8 mouse cellular contexts compared by ENCODE assay signal in genomic region chr7:19560491-19561260, GRCm38 (mm10). TPM values are rescaled to one million over a fixed set of nuclear protein-coding genes. Genes with fewer than 3 reads are reported as not detected.
DNase-seq lines count a peak whose midpoint lies in the region; ATAC-seq and TF ChIP-seq lines count a peak whose summit lies in the region.

No protein-coding gene starts in this region.

- TF ChIP-seq POLR2A in cortical plate, adult 2 months (IDR thresholded peaks at IDR 0.05; ENCODE audit: extremely low read depth, insufficient read depth, low read length): no peak

- H3K9ac ChIP-seq in kidney, embryonic 14.5 days (ENCODE audit: low read depth, low read length): peak overlapping the region; percentile 94
- peak overlapping the region; percentile 96 for H3K9ac ChIP-seq in hindbrain, embryonic 12.5 days
- peak overlapping the region; percentile 94 for H3K9ac ChIP-seq in liver, embryonic 14.5 days (replicated peaks)

- H3K4me1 ChIP-seq in kidney, embryonic 14.5 days (ENCODE audit: control insufficient read depth, insufficient read depth, low read length): peaks cover 13% of the 10 kb centered on the region
- peaks cover 19% of the 10 kb centered on the region for H3K4me1 ChIP-seq in cortical plate, adult 2 months (ENCODE audit: control insufficient read depth, insufficient read depth, low read length)
- peaks cover 43% of the 10 kb centered on the region for H3K4me1 ChIP-seq in hindbrain, embryonic 12.5 days
- H3K4me1 ChIP-seq in liver, embryonic 14.5 days (replicated peaks; ENCODE audit: control insufficient read depth in 2 of 2, insufficient read depth in 2 of 2, low read length in 1 of 2): peaks cover 43 to 57% of the 10 kb centered on the region in 2 experiments

- H3K27ac ChIP-seq in kidney, embryonic 14.5 days (ENCODE audit: low read depth, low read length): no peak overlapping the region
- 0 out of 2 replicates have a peak overlapping the region, but pooled peaks have one; percentile 27 for H3K27ac ChIP-seq in cortical plate, adult 2 months (ENCODE audit: insufficient read depth, low read length)
- H3K27ac ChIP-seq in hindbrain, embryonic 12.5 days: no peak overlapping the region
- peak overlapping the region; percentile 97 for H3K27ac ChIP-seq in liver, embryonic 14.5 days

- H3K27me3 ChIP-seq in kidney, embryonic 14.5 days (ENCODE audit: control insufficient read depth, insufficient read depth, low read length): no peaks in the 10 kb centered on the region
- H3K27me3 ChIP-seq in hindbrain, embryonic 12.5 days: no peaks in the 10 kb centered on the region
- no peaks in the 10 kb centered on the region for H3K27me3 ChIP-seq in liver, embryonic 14.5 days (ENCODE audit: control insufficient read depth, insufficient read depth, low read length)

- H3K36me3 ChIP-seq in kidney, embryonic 14.5 days (ENCODE audit: control insufficient read depth, insufficient read depth, low read length): peaks cover 23% of the 10 kb centered on the region
- peaks cover 25% of the 10 kb centered on the region for H3K36me3 ChIP-seq in hindbrain, embryonic 12.5 days
- H3K36me3 ChIP-seq in liver, embryonic 14.5 days (replicated peaks; ENCODE audit: control insufficient read depth, insufficient read depth, low read depth): peaks cover 33% of the 10 kb centered on the region

- ATAC-seq in kidney, embryonic 14.5 days (ENCODE audit: low FRiP score, low TSS enrichment): no peak
- no peak for ATAC-seq in hindbrain, embryonic 12.5 days (ENCODE audit: low FRiP score)
- ATAC-seq in liver, embryonic 14.5 days (ENCODE audit: insufficient read depth): no peak

- H3K4me2 ChIP-seq in kidney, embryonic 14.5 days (replicated peaks; ENCODE audit: low read depth, low read length): peak overlapping the region; percentile 62
- H3K4me2 ChIP-seq in hindbrain, embryonic 12.5 days (replicated peaks): peak overlapping the region; percentile 99
- peak overlapping the region; percentile 94 for H3K4me2 ChIP-seq in liver, embryonic 14.5 days (ENCODE audit: low read depth)

- TF ChIP-seq CTCF in cortical plate, adult 2 months (IDR thresholded peaks at IDR 0.05; ENCODE audit: extremely low read depth, insufficient read depth, low read length): no peak
- no peak for TF ChIP-seq CTCF in liver, embryonic 14.5 days (IDR thresholded peaks at IDR 0.05; ENCODE audit: low read depth)

- H3K9me3 ChIP-seq in kidney, embryonic 14.5 days (ENCODE audit: control insufficient read depth, low read length): no peaks in the 10 kb centered on the region
- no peaks in the 10 kb centered on the region; the same call in 1 of the 2 replicates for H3K9me3 ChIP-seq in hindbrain, embryonic 12.5 days (replicated peaks)
- peaks cover 4% of the 10 kb centered on the region for H3K9me3 ChIP-seq in liver, embryonic 14.5 days (ENCODE audit: control insufficient read depth, low read length)

- peak overlapping the region; percentile 64 for H3K4me3 ChIP-seq in kidney, embryonic 14.5 days (ENCODE audit: low read length)
- peak overlapping the region; percentile 79 for H3K4me3 ChIP-seq in cortical plate, adult 2 months (ENCODE audit: insufficient read depth, low read length)
- H3K4me3 ChIP-seq in hindbrain, embryonic 12.5 days: peak overlapping the region; percentile 98
- peak overlapping the region; percentile 95 to 96 for H3K4me3 ChIP-seq in liver, embryonic 14.5 days (ENCODE audit: insufficient read depth in 1 of 2, low read depth in 2 of 2, low read length in 2 of 2)

- DNase-seq in kidney, adult 8-10 months: no peak
- DNase-seq in liver, embryonic 14.5 days (ENCODE audit: low read depth in 3 of 3, low spot score in 3 of 3): no peak
- DNase-seq in frontal cortex, adult 2 months (ENCODE audit: extremely low spot score in 1 of 2, low spot score in 1 of 2): no peak
- DNase-seq in thymus, postnatal 14 days: no peak
- no peak for DNase-seq in gastrocnemius, adult 18-20 months (ENCODE audit: low spot score)

- no peak for TF ChIP-seq EP300 in liver, embryonic 14.5 days (IDR thresholded peaks at IDR 0.05; ENCODE audit: low read depth)

- WGBS in kidney, embryonic 14.5 days: 17% methylated on average over 11 of the region's 11 CpGs
- 29% methylated on average over 11 of the region's 11 CpGs for WGBS in hindbrain, embryonic 12.5 days
- 7% methylated on average over 11 of the region's 11 CpGs for WGBS in liver, embryonic 14.5 days (ENCODE audit: insufficient replicate concordance)

RNA-seq across cellular contexts. Expression of gene Ppp1r37, which starts 2.2 kb away (rescaled TPM):
- 6.5 and 23.0 TPM in 2 replicates for polyA plus RNA-seq in kidney, embryonic 14.5 days (2014; fragmentation: Nextera tagmentation; extraction: Ambion mirVana)
- 152 and 153 TPM in 2 replicates for polyA plus RNA-seq in cortical plate, adult 2 months (2012; rRNA removed)
- 41.7 and 43.8 TPM in 2 replicates for polyA plus RNA-seq in hindbrain, embryonic 12.5 days (2016; fragmentation: Nextera tagmentation; extraction: Ambion mirVana)
- polyA plus RNA-seq in liver, embryonic 14.5 days (2012; rRNA removed): 21.8 and 27.0 TPM in 2 replicates
- polyA plus RNA-seq in liver, embryonic 14.5 days (2014; fragmentation: Nextera tagmentation; extraction: Ambion mirVana): 1.5 and 2.0 TPM in 2 replicates
- 131 and 146 TPM in 2 replicates for polyA plus RNA-seq in frontal cortex, adult 2 months (2012; rRNA removed)
- total RNA-seq in gastrocnemius, adult 18-20 months (2021): 10 to 100 TPM; 43.4 to 47.5 TPM

RNA-seq across cellular contexts. Expression of gene Zfp296, which starts 16.4 kb away (rescaled TPM):
- polyA plus RNA-seq in kidney, embryonic 14.5 days (2014; fragmentation: Nextera tagmentation; extraction: Ambion mirVana): 0.33 and 0.68 TPM in 2 replicates
- polyA plus RNA-seq in cortical plate, adult 2 months (2012; rRNA removed): 2.9 and 3.3 TPM in 2 replicates
- 0.30 TPM in 1 of 2 replicates, not detected in the other for polyA plus RNA-seq in hindbrain, embryonic 12.5 days (2016; fragmentation: Nextera tagmentation; extraction: Ambion mirVana)
- 0.66 and 0.96 TPM in 2 replicates for polyA plus RNA-seq in liver, embryonic 14.5 days (2012; rRNA removed)
- 0.38 and 0.41 TPM in 2 replicates for polyA plus RNA-seq in liver, embryonic 14.5 days (2014; fragmentation: Nextera tagmentation; extraction: Ambion mirVana)
- 2.0 and 2.9 TPM in 2 replicates for polyA plus RNA-seq in frontal cortex, adult 2 months (2012; rRNA removed)
- total RNA-seq in gastrocnemius, adult 18-20 months (2021): under 1 TPM; 0.43 to 0.71 TPM

RNA-seq across cellular contexts. Expression of gene Gemin7, which starts 16.7 kb away (rescaled TPM):
- 168 and 179 TPM in 2 replicates for polyA plus RNA-seq in kidney, embryonic 14.5 days (2014; fragmentation: Nextera tagmentation; extraction: Ambion mirVana)
- 54.2 and 57.8 TPM in 2 replicates for polyA plus RNA-seq in cortical plate, adult 2 months (2012; rRNA removed)
- 121 and 145 TPM in 2 replicates for polyA plus RNA-seq in hindbrain, embryonic 12.5 days (2016; fragmentation: Nextera tagmentation; extraction: Ambion mirVana)
- 34.8 and 39.6 TPM in 2 replicates for polyA plus RNA-seq in liver, embryonic 14.5 days (2012; rRNA removed)
- 83.1 and 91.6 TPM in 2 replicates for polyA plus RNA-seq in liver, embryonic 14.5 days (2014; fragmentation: Nextera tagmentation; extraction: Ambion mirVana)
- 47.9 and 49.9 TPM in 2 replicates for polyA plus RNA-seq in frontal cortex, adult 2 months (2012; rRNA removed)
- 10 to 100 TPM; 72.9 to 81.2 TPM for total RNA-seq in gastrocnemius, adult 18-20 months (2021)

RNA-seq across cellular contexts. Expression of gene Nkpd1, which starts 43.0 kb away (rescaled TPM):
- polyA plus RNA-seq in kidney, embryonic 14.5 days (2014; fragmentation: Nextera tagmentation; extraction: Ambion mirVana): 0.13 and 0.27 TPM in 2 replicates
- 0.98 and 1.1 TPM in 2 replicates for polyA plus RNA-seq in cortical plate, adult 2 months (2012; rRNA removed)
- 0.23 TPM in 1 of 2 replicates, not detected in the other for polyA plus RNA-seq in hindbrain, embryonic 12.5 days (2016; fragmentation: Nextera tagmentation; extraction: Ambion mirVana)
- 0.01 and 0.04 TPM in 2 replicates for polyA plus RNA-seq in liver, embryonic 14.5 days (2012; rRNA removed)
- not detected in 2 replicates for polyA plus RNA-seq in liver, embryonic 14.5 days (2014; fragmentation: Nextera tagmentation; extraction: Ambion mirVana)
- 1.0 and 1.4 TPM in 2 replicates for polyA plus RNA-seq in frontal cortex, adult 2 months (2012; rRNA removed)
- total RNA-seq in gastrocnemius, adult 18-20 months (2021): not detected

RNA-seq across cellular contexts. Expression of gene Clasrp, which starts 43.6 kb away (rescaled TPM):
- 44.3 and 48.4 TPM in 2 replicates for polyA plus RNA-seq in kidney, embryonic 14.5 days (2014; fragmentation: Nextera tagmentation; extraction: Ambion mirVana)
- 140 and 162 TPM in 2 replicates for polyA plus RNA-seq in cortical plate, adult 2 months (2012; rRNA removed)
- 70.1 and 73.6 TPM in 2 replicates for polyA plus RNA-seq in hindbrain, embryonic 12.5 days (2016; fragmentation: Nextera tagmentation; extraction: Ambion mirVana)
- 21.3 and 23.3 TPM in 2 replicates for polyA plus RNA-seq in liver, embryonic 14.5 days (2012; rRNA removed)
- 7.5 and 8.6 TPM in 2 replicates for polyA plus RNA-seq in liver, embryonic 14.5 days (2014; fragmentation: Nextera tagmentation; extraction: Ambion mirVana)
- polyA plus RNA-seq in frontal cortex, adult 2 months (2012; rRNA removed): 152 and 164 TPM in 2 replicates
- 10 to 100 TPM in 1 of 2 experiments, 1 to 10 TPM in 1; 8.7 to 10.4 TPM for total RNA-seq in gastrocnemius, adult 18-20 months (2021)

Comparison
In these comparisons a context has a peak if more than half of its experiments do, and no peak if none do; other contexts are left out.
1. H3K27ac ChIP-seq: peak in cortical plate, adult 2 months (single experiment) and liver, embryonic 14.5 days (single experiment); none in kidney, embryonic 14.5 days (single experiment) and hindbrain, embryonic 12.5 days (single experiment).
2. Peak in every context shown above with its lines, with median percentiles within 50 percentile points of each other: H3K4me2 ChIP-seq, H3K4me3 ChIP-seq and H3K9ac ChIP-seq.